Mouse (Mus musculus) embryonic stem cell, embryonic (primary cell): Measurements from ENCODE around the gene Tmem174.

Experiments
- CTCF ChIA-PET, 4 experiments: fragments of 300-600 bp in 2 of 4; fragments of 350-600 bp in 2 of 4; sonication (Branson Sonifier 250); formaldehyde crosslinking; loops; one replicate each; lab custom pipeline; 2022; ENCODE audit warnings: inconsistent platforms in 2 of 4; lab: Charles Lee
- POLR2A ChIA-PET, 4 experiments: fragments of 300-600 bp in 2 of 4; fragments of 350-600 bp in 2 of 4; sonication (Branson Sonifier 250); formaldehyde crosslinking; loops; one replicate each; lab custom pipeline; 2022; ENCODE audit warnings: antibody characterized with exemption in 4 of 4, inconsistent platforms in 1 of 4; lab: Charles Lee

Gene Tmem174

DNA sequence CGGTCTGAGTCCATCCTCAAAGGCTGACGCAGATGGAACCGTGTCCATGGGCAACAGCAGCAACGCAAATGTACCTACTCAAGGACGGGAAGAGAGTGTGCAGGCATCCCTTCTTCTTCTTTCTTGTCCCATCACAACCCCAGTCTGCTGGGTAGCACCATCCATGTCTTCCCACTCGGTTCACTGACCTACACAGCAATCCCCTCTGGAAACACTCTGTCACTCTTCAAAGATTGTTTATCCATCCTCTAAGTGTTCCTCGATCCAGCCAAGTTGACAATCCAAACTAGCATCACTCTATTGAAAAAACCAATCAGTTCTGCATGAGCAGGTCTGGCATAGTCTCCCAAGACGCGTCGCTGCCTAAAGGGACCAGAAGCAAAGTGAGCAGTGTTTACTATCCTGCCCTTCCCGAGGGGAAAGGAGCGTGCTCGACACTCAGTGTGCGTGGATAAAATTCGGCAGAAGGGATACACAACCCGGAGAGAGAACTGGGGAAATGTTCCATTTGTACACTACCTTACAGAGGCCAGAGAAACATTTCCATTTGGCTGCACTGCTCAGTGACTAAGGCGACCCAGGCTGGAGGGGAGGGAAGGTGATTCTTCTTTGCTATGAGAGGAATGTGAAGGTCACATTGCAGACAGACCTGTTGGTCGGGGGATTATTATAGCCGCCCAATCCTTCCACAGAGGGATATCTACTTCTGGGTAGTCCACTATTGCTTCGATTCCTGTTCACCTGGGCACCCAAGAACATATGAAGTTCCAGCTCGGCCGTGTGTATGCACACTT, 10.8 kb upstream of the Tmem174 start:
- ChIA-PET POLR2A (interaction anchor here in 1 of 4 experiments (2.2 kb wide), 1 partner anchor 47 kb away, joined by 4 read pairs; the partner anchor contains the start of gene Tmem171), CTCF (no interaction called here)

DNA sequence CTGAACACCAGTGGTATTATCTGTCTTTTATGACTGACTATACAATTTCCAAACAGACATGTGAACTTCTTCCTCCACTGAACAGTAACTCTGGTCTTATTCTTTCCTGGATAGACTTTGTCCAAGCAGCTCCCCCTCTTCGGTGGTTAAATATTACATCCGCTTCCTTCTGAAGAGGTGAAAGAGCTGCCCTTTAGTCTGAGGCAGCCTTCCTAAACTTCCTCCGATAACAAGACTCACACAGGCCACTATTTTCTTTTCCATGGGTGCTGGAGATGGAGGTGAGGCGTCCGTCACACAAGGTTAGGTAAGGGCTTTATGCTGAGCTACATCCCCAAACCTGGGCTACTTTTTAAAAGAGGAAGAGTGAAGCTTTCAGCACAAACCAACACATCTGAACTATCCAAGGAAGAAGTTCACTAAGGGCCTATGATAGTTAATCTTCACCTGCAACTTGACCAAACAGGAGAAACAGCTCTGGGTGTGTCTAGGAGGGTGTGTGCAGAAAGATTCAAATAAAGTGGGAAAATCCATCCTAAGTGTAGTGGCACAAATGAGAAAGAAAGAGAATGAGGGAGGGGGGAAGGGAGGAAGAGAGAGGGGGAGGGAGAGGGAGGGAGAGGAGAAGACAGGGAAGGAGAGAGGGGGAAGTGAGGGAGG, 1.4 kb upstream of the Tmem174 start:
- POLR2A ChIA-PET: interaction anchor here in 2 of 4 experiments (0.5 to 0.9 kb wide), 2 partner anchors 22 to 1012 kb away, joined by 3 to 5 read pairs; no protein-coding TSS in a partner anchor
- CTCF ChIA-PET: no interaction called here

- ChIA-PET POLR2A (interaction anchor here in 1 of 4 experiments (0.6 to 2.1 kb wide), 2 partner anchors 14 to 65 kb away, joined by 3 to 10 read pairs; no protein-coding TSS in a partner anchor), CTCF (no interaction called here)
Observed at GRCm38 (mm10) chr13:98636571-98636970, 639 bp downstream of the Tmem174 start.

- CTCF ChIA-PET: interaction anchor here in 3 of 4 experiments (0.6 to 1.9 kb wide), 4 partner anchors 21 to 1483 kb away, joined by 3 to 5 read pairs (median 4); no protein-coding TSS in a partner anchor
- POLR2A ChIA-PET: interaction anchor here in 1 of 4 experiments (0.6 to 1.1 kb wide), 2 partner anchors 10 to 645 kb away, joined by 3 to 6 read pairs; no protein-coding TSS in a partner anchor
Observed at GRCm38 (mm10) chr13:98633641-98634484, 3.3 kb downstream of the Tmem174 start.

DNA sequence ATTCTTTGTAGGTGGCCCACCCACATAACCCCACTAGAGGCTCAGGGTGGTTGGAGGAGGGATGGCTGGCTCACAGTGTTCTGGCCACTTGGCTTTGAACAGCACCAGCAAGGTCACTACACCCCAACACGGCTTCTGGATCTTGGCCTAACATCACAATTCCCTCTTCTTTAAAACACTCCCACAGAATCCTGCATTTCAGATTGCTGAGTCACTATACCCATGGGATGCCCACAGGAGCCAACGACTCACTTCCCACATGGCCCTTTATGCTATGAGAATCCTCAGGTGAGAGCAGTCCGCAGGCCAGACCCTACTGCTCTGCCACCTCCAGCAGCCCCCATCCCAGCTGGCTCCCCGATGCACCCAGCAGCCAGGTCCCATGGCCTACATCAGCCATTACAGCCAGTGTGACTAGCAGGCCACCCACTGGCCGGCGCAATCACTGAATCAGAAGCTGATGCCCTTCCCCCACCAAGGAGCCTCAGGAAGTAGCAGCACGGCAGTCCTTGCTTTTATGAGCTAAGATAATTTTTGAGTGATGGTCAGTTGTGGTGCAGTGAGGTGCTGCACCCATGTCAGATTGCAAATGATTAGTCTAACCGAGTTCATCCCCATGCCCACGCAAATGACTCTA, 4.8 kb downstream of the Tmem174 start:
- POLR2A ChIA-PET: interaction anchor here in 2 of 4 experiments (0.7 to 1.0 kb wide), 3 partner anchors 9 to 186 kb away, joined by 3 read pairs; no protein-coding TSS in a partner anchor
- CTCF ChIA-PET: interaction anchor here in 2 of 4 experiments (0.7 to 1.1 kb wide), 2 partner anchors 9 to 396 kb away, joined by 3 to 4 read pairs; no protein-coding TSS in a partner anchor

GRCm38 (mm10) chr13:98631105-98631838, 5.9 kb downstream of the Tmem174 start:
- POLR2A ChIA-PET: interaction anchor here in 3 of 4 experiments (0.7 to 1.5 kb wide), 6 partner anchors 8 to 345 kb away, joined by 3 to 5 read pairs (median 4); no protein-coding TSS in a partner anchor

GRCm38 (mm10) chr13:98626736-98627135, 10.5 kb downstream of the Tmem174 start:
- CTCF ChIA-PET: interaction anchor here in 1 of 4 experiments (0.6 kb wide), 1 partner anchor 16 kb away, joined by 3 read pairs; no protein-coding TSS in a partner anchor
- POLR2A ChIA-PET: no interaction called here

More at GRCm38 (mm10) chr13:98631105-98631838, 5.9 kb downstream of the Tmem174 start:
- CTCF ChIA-PET: interaction anchor here in 2 of 4 experiments (0.6 to 1.2 kb wide), 4 partner anchors 7 to 1321 kb away, joined by 3 to 9 read pairs (median 4); no protein-coding TSS in a partner anchor

DNA sequence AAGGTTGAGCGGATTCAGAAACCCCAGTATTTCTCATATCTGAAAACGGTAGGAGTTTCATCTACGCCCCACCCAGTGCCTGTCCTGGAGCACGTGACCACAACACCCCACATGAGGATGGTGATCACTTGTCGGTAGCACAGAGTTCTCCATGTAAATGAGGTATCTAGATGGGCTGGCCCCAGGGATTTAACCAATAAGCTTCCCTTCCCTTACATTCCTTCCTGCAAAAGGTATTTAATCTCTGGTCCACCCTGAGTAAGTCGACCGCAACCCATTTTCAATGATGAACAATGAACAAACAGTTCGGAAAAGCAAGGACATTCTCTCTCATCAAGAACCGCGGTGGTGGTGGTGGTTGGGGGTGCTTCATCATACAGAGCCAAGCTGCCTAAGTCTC, 12.7 kb downstream of the Tmem174 start:
- ChIA-PET POLR2A (interaction anchor here in 2 of 4 experiments (0.5 to 3.4 kb wide), 7 partner anchors 9 to 1406 kb away, joined by 3 to 14 read pairs (median 6); no protein-coding TSS in a partner anchor), CTCF (interaction anchor here in 2 of 4 experiments (0.6 to 1.5 kb wide), 3 partner anchors 8 to 37 kb away, joined by 3 to 4 read pairs (median 3); no protein-coding TSS in a partner anchor)

- POLR2A ChIA-PET: interaction anchor here in 3 of 4 experiments (0.7 to 3.4 kb wide), 13 partner anchors 8 to 303 kb away, joined by 3 to 14 read pairs (median 4); partner anchors contain the start of genes Tmem174 (in 1 of the 3) and Tnpo1 (in 1 of the 3)
- CTCF ChIA-PET: interaction anchor here in 3 of 4 experiments (0.5 to 1.5 kb wide), 5 partner anchors 18 to 104 kb away, joined by 3 to 6 read pairs (median 4); no protein-coding TSS in a partner anchor
Observed at GRCm38 (mm10) chr13:98622881-98623549, 14.2 kb downstream of the Tmem174 start.

DNA sequence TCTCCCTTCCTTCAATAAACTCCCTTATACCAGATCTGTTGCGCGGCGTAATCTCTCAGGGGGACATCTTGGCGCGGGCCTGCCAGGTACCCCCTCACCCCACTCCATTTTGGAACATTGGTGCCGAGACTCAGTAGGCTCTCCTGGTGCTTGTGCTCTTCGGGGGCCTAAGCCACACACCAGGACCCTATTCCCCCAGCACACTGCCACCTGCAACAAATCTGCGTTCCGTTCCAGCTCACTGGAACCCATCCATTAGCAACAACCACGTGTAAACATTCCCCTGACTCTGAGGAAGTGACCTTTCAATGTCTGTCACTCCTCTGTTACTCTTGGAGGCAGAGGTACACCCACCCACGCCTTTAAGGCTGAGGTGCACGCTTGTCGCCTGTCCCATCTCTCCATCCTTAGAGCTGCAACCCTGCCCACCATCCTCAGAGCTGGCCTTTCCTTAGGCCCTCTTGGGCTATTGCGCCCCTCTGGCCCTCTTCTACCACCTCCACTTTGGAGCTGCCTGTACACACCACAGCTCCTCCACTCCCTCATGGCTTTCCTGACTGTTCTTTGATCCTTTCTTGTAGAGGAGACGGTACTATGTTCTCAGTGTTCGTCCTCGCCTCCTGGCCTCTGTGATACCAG, 19.7 kb downstream of the Tmem174 start:
- CTCF ChIA-PET: interaction anchor here (0.5 to 0.9 kb wide), 5 partner anchors 13 to 83 kb away, joined by 3 to 8 read pairs (median 3); no protein-coding TSS in a partner anchor

GRCm38 (mm10) chr13:98607885-98608477, 29.2 kb downstream of the Tmem174 start:
- ChIA-PET POLR2A (interaction anchor here in 2 of 4 experiments (0.5 to 1.7 kb wide), 6 partner anchors 15 to 467 kb away, joined by 3 to 5 read pairs (median 3); no protein-coding TSS in a partner anchor), CTCF (interaction anchor here (0.7 to 1.6 kb wide), 6 partner anchors 10 to 259 kb away, joined by 3 to 8 read pairs (median 3); partner anchors contain the start of gene Fcho2 (in 1 of the 4))

More for the DNA sequence above, 19.7 kb downstream of the Tmem174 start:
- POLR2A ChIA-PET: interaction anchor here in 3 of 4 experiments (0.6 to 2.0 kb wide), 6 partner anchors 14 to 1633 kb away, joined by 3 to 5 read pairs (median 3); partner anchors contain the start of gene Tmem171 (in 1 of the 3)

DNA sequence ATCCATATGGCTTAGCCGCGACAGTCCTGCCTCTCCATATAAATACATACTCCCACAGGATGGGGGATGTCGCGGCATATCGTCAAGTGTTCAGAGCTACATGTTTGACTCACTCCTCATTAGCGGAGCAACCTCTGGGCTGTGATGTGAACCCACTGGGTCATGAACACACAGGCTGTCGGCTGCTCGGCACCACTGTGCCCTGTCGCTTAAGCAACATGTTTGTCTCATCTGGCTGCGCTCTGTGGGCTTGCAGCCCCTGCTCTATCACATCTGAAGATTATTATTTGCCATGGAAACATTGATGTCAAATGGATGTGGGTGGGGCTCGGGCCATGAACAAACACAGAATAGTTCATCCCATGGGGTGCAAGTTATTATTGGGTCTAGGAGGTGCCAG, 33.4 kb downstream of the Tmem174 start:
- POLR2A ChIA-PET: interaction anchor here in 1 of 4 experiments (1.1 kb wide), 1 partner anchor 9 kb away, joined by 3 read pairs; no protein-coding TSS in a partner anchor
- CTCF ChIA-PET: interaction anchor here in 2 of 4 experiments (0.6 kb wide), 2 partner anchors 15 to 99 kb away, joined by 4 to 7 read pairs; no protein-coding TSS in a partner anchor

DNA sequence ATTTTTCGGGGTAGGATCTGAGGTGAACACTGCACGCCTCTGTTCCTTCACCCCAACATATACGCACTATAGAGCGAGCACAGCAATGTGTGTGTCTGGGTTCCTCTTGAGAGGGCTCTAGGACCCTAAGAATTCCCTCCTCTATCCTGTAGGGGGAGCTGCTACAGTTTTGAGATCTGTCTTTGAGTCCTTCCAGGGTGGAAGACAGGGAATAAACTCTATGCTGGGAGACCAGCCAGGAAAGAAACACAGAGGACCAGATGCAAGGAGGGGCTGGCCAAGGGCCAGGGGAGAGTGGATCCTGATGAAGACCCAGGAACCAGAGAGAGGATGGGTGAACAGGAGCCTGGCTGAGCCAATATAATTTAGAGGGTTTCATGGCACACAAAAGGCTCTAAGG, 40.5 kb downstream of the Tmem174 start:
- CTCF ChIA-PET: interaction anchor here (0.5 to 2.3 kb wide), 12 partner anchors 8 to 111 kb away, joined by 3 to 10 read pairs (median 3); partner anchors contain the start of gene Tmem171 (in 1 of the 4)

GRCm38 (mm10) chr13:98594726-98595141, 42.5 kb downstream of the Tmem174 start:
- ChIA-PET POLR2A (no interaction called here), CTCF (no interaction called here)

More for the DNA sequence above, 40.5 kb downstream of the Tmem174 start:
- POLR2A ChIA-PET: interaction anchor here in 3 of 4 experiments (0.5 to 1.6 kb wide), 4 partner anchors 34 to 245 kb away, joined by 3 to 5 read pairs (median 4); partner anchors contain the start of gene Fcho2 (in 1 of the 3)
